Mouse (Mus musculus): ENCODE measurements at regions not wholly inside any gene's neighbourhood (a gene's known extent, or its start where the extent isn't known, plus 50 kb on each side); places are given as distances from the start of the nearest gene placed in this dataset. TPM values are rescaled to one million over a fixed set of nuclear protein-coding genes. Genes with fewer than 3 reads are reported as not detected.

- H3K4me3 ChIP-seq (ENCODE audit: low read depth, low read length) = no peak overlapping the region
- WGBS = 63% methylated on average over 1 of the region's 1 CpGs
- H3K27me3 ChIP-seq (ENCODE audit: control insufficient read depth, insufficient read depth, low read length) = no peaks in the 10 kb centered on the region
- H3K9ac ChIP-seq (replicated peaks; ENCODE audit: low read depth, low read length) = no peak overlapping the region
- H3K36me3 ChIP-seq (ENCODE audit: control insufficient read depth, insufficient read depth, low read length) = no peaks in the 10 kb centered on the region
- no peaks in the 10 kb centered on the region for H3K4me1 ChIP-seq (ENCODE audit: control insufficient read depth, insufficient read depth, low read length)
- H3K9me3 ChIP-seq (ENCODE audit: control insufficient read depth, low read depth, low read length) = no peaks in the 10 kb centered on the region
- no peak overlapping the region for H3K27ac ChIP-seq (ENCODE audit: low read length)
- no peak overlapping the region for H3K4me2 ChIP-seq (replicated peaks; ENCODE audit: low read depth, low read length)
- ATAC-seq (ENCODE audit: insufficient number of reproducible peaks, insufficient read depth, low FRiP score, low read depth) = no peak
Observed at GRCm38 (mm10) chr15:87458932-87459331, 85.2 kb upstream of the Fam19a5 start.

- Histone ChIP-seq H3K4me1 (ENCODE audit: control insufficient read depth, insufficient read depth, low read length) (no peaks in the 10 kb centered on the region), H3K9me3 (ENCODE audit: control insufficient read depth, low read depth, low read length) (no peaks in the 10 kb centered on the region), H3K27me3 (ENCODE audit: control insufficient read depth, insufficient read depth, low read length) (no peaks in the 10 kb centered on the region), H3K9ac (replicated peaks; ENCODE audit: low read depth, low read length) (no peak overlapping the region), H3K4me2 (replicated peaks; ENCODE audit: low read depth, low read length) (no peak overlapping the region), H3K27ac (ENCODE audit: low read length) (no peak overlapping the region), H3K4me3 (ENCODE audit: low read depth, low read length) (no peak overlapping the region), H3K36me3 (ENCODE audit: control insufficient read depth, insufficient read depth, low read length) (no peaks in the 10 kb centered on the region)
- ATAC-seq (ENCODE audit: insufficient number of reproducible peaks, insufficient read depth, low FRiP score, low read depth) = no peak
- 31% methylated on average over 11 of the region's 11 CpGs for WGBS
Observed at GRCm38 (mm10) chr15:87476247-87476646, 67.9 kb upstream of the Fam19a5 start.

- Histone ChIP-seq H3K36me3 (ENCODE audit: control insufficient read depth, insufficient read depth, low read length) (no peaks in the 10 kb centered on the region), H3K4me3 (ENCODE audit: low read depth, low read length) (no peak overlapping the region), H3K9ac (replicated peaks; ENCODE audit: low read depth, low read length) (no peak overlapping the region), H3K27me3 (ENCODE audit: control insufficient read depth, insufficient read depth, low read length) (no peaks in the 10 kb centered on the region), H3K4me1 (ENCODE audit: control insufficient read depth, insufficient read depth, low read length) (no peaks in the 10 kb centered on the region), H3K9me3 (ENCODE audit: control insufficient read depth, low read depth, low read length) (no peaks in the 10 kb centered on the region), H3K27ac (ENCODE audit: low read length) (no peak overlapping the region), H3K4me2 (replicated peaks; ENCODE audit: low read depth, low read length) (no peak overlapping the region)
- WGBS = 74% methylated on average over 14 of the region's 14 CpGs
- no peak for ATAC-seq (ENCODE audit: insufficient number of reproducible peaks, insufficient read depth, low FRiP score, low read depth)
Observed at GRCm38 (mm10) chr15:87476862-87477490, 67.1 kb upstream of the Fam19a5 start.

GRCm38 (mm10) chr15:87480758-87481157, 63.3 kb upstream of the Fam19a5 start:
- 90% methylated on average over 3 of the region's 3 CpGs for WGBS
- no peak for ATAC-seq (ENCODE audit: insufficient number of reproducible peaks, insufficient read depth, low FRiP score, low read depth)

More at GRCm38 (mm10) chr15:87480758-87481157, 63.3 kb upstream of the Fam19a5 start:
- Histone ChIP-seq H3K27me3 (ENCODE audit: control insufficient read depth, insufficient read depth, low read length) (no peaks in the 10 kb centered on the region), H3K4me1 (ENCODE audit: control insufficient read depth, insufficient read depth, low read length) (no peaks in the 10 kb centered on the region), H3K9ac (replicated peaks; ENCODE audit: low read depth, low read length) (no peak overlapping the region), H3K27ac (ENCODE audit: low read length) (no peak overlapping the region), H3K4me3 (ENCODE audit: low read depth, low read length) (no peak overlapping the region), H3K9me3 (ENCODE audit: control insufficient read depth, low read depth, low read length) (no peaks in the 10 kb centered on the region), H3K4me2 (replicated peaks; ENCODE audit: low read depth, low read length) (no peak overlapping the region), H3K36me3 (ENCODE audit: control insufficient read depth, insufficient read depth, low read length) (no peaks in the 10 kb centered on the region)

Small RNAs in the stretch of these regions (microRNA-seq; reads per million reads assigned to microRNA genes)
- not detected for gene Gm23416
